Mouse (Mus musculus) liver, postnatal 0 days (tissue): ENCODE data around the gene Glrx. TPM values are rescaled to one million over a fixed set of nuclear protein-coding genes. Genes with fewer than 3 reads are reported as not detected.
"Not testable (repeated sequence)": the region's sequence is repeated elsewhere in the genome, so short reads cannot be mapped to it uniquely, and the experiment has no call there.

Experiments
- ATAC-seq: fragments of 200-750 bp; cut with Nextera tagmentation; 2 replicates; pipeline ENCODE4 v1.8.0; 2017; ENCODE audit warnings: mild to moderate bottlenecking, moderate library complexity
- DNase-seq: peaks from one replicate; pipeline ENCODE4 v3.0.0-alpha.2; 2016
- H3K27ac ChIP-seq: fragments of 300-500 bp; sonication (generic); 2 replicates; pipeline ENCODE4 v1.5.1; 2014; ENCODE audit warnings: antibody characterized with exemption, moderate library complexity, mild to moderate bottlenecking, low read depth
- H3K27me3 ChIP-seq: fragments of 300-500 bp; sonication (generic); 2 replicates; pipeline ENCODE4 v1.6.1; 2014; ENCODE audit warnings: low read length, control low read depth, mixed read lengths; ENCODE audit not compliant: insufficient read depth
- H3K36me3 ChIP-seq: fragments of 300-500 bp; sonication (generic); replicated peaks from 2 replicates; pipeline ENCODE4 v1.6.1; 2014; ENCODE audit warnings: mild to moderate bottlenecking, control low read depth, low read length, moderate library complexity, mixed read lengths; ENCODE audit not compliant: insufficient read depth
- H3K4me1 ChIP-seq: fragments of 300-500 bp; sonication (generic); 2 replicates; pipeline ENCODE4 v1.6.1; 2014; ENCODE audit warnings: antibody characterized with exemption, mild to moderate bottlenecking, control low read depth; ENCODE audit not compliant: insufficient read depth
- H3K4me2 ChIP-seq: fragments of 300-500 bp; sonication (generic); 2 replicates; pipeline ENCODE4 v1.6.1; 2014; ENCODE audit warnings: low read depth, mild to moderate bottlenecking, low read length, moderate library complexity, mixed read lengths
- H3K4me3 ChIP-seq: fragments of 300-500 bp; sonication (generic); 2 replicates; pipeline ENCODE4 v1.5.1; 2014; ENCODE audit warnings: low read depth, low read length
- H3K9ac ChIP-seq: fragments of 300-500 bp; sonication (generic); replicated peaks from 2 replicates; pipeline ENCODE4 v1.6.1; 2014; ENCODE audit warnings: mild to moderate bottlenecking, moderate library complexity
- H3K9me3 ChIP-seq: fragments of 300-500 bp; sonication (generic); 2 replicates; pipeline ENCODE4 v1.6.1; 2016; ENCODE audit warnings: mild to moderate bottlenecking, control low read depth, low read length, mixed read lengths
- CTCF ChIP-seq: sonication (generic); IDR thresholded peaks from 2 replicates; pipeline ENCODE4 v1.5.1; 2016; ENCODE audit warnings: antibody characterized with exemption, low read depth
- EP300 ChIP-seq: IDR thresholded peaks from 2 replicates; pipeline ENCODE4 v1.6.1; 2016; ENCODE audit warnings: antibody characterized with exemption, low read depth, mild to moderate bottlenecking
- WGBS: fragments of 180-500 bp; shearing (Covaris S2); extraction: QIAGEN DNeasy Blood & Tissue Kit; methylation state at CpG from one replicate; pipeline ENCODE4 v1.1.7; 2014; ENCODE audit not compliant: insufficient replicate concordance; 5-methylcytosine and 5-hydroxymethylcytosine counted together
- polyA plus RNA-seq: library from polyadenylated mRNA; unstranded; fragments of >200 nt; fragmentation: Nextera tagmentation; extraction: Ambion mirVana; gene quantifications from 2 replicates; pipeline ENCODE4 v1.2.1, GENCODE M21; 2015

The Glrx gene
- polyA plus RNA-seq, 1 experiment from 2014 or later = 116 TPM

DNA sequence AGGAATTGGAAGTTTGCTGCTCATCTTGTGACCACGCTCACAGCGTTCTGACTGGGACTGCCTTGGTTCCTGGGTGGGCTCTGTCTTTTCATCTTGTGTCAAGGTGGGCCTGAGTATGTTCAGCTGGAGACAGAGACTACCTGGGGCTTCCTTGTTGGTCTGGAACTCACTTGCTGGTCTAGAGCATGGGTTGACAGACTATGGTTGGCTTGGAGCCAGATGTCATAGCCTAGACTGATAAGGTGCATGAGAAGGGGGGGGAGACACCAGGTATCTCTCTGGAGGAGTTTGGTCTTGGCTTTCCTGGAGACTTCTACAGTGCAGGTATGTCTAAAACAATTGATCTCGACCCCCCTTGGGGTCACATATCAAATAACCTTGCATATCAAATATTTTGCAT, 13.4 kb downstream of the Glrx start:
- 87% methylated on average over 3 of the region's 3 CpGs for WGBS
- no peak overlapping the region for H3K4me2 ChIP-seq

DNA sequence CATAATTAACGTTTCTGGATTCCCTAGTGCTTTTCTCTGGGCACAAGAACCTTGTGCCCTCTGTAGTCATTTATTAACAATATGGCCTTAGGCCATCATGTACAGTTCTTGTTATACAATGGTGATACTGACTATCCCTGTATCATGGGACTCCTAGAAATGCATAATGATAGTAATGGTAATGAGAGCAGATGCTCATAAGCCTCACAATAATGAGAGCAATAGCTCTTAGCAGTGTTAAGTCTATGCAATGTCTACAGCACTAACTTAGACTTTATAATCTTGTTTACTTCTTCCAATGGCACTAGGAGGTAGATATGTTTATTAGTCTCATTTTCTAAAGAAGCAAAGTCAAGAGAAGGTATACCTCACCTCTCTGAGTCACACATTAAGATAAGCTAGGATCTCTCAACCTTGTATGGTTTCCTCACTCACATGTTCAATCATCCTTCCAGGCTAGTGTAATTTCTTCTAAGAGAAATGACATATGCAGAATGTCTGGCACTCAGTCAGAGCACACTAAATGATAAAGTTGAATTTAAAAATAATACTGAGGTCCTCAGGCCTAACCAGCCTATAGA, 19.7 kb downstream of the Glrx start:
- DNase-seq (no peak), ATAC-seq (no peak)
- 66% methylated on average over 1 of the region's 1 CpGs for WGBS
- H3K27ac ChIP-seq = no peak overlapping the region
- no peak overlapping the region for H3K4me3 ChIP-seq
- no peak overlapping the region for H3K9ac ChIP-seq
- TF ChIP-seq CTCF = no peak
- no peak for TF ChIP-seq EP300
- H3K4me1 ChIP-seq = no peaks in the 10 kb centered on the region
- H3K4me2 ChIP-seq = no peak overlapping the region
- no peaks in the 10 kb centered on the region for H3K9me3 ChIP-seq
- H3K36me3 ChIP-seq = 0 out of 2 replicates have a peak, but pooled peaks cover 3% of the 10 kb centered on the region
- no peaks in the 10 kb centered on the region for H3K27me3 ChIP-seq

More for the DNA sequence above, 13.4 kb downstream of the Glrx start:
- H3K9ac ChIP-seq = no peak overlapping the region
- no peaks in the 10 kb centered on the region for H3K27me3 ChIP-seq
- H3K27ac ChIP-seq = no peak overlapping the region
- no peak overlapping the region for H3K4me3 ChIP-seq
- H3K4me1 ChIP-seq = no peaks in the 10 kb centered on the region
- ATAC-seq (no peak), DNase-seq (no peak)
- no peaks in the 10 kb centered on the region for H3K9me3 ChIP-seq
- H3K36me3 ChIP-seq = peaks cover 8% of the 10 kb centered on the region; the same call in 1 of the 2 replicates
- TF ChIP-seq CTCF = no peak
- TF ChIP-seq EP300 = no peak

DNA sequence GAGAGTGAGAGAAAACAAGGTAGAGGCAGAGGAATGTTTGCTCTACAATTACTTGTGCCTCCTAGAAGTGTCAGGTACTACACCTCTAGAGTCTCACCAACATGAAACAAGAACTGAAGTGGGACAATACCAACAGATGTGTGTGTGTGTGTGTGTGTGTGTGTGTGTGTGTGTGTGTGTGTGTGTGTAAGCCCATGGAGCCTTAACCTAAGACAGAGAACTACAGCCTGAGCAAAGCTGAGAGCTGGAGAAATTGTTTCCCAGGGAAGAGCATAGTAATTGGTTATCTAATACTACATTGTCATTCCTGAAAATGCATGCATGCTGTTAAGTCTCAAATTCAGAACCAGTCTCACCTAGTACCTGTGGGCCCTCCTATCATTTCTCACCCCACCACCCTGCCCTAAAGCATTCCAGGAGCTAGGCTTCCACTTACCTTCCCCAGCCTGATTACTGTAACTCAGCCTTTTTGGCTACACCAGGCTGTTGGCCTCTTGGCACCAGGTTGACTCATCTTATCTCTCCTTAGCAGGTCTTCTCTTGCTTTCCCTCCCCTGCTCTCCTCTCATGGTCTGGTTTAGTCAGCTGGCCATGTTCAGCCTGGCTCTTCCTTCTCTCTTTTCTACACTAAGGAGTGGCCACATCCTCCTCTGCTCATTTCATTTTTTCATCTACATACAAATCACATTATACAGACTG, 26.0 kb downstream of the Glrx start:
- Histone ChIP-seq H3K36me3 (no peaks in the 10 kb centered on the region), H3K4me3 (no peak overlapping the region), H3K4me1 (peaks cover 4% of the 10 kb centered on the region), H3K9ac (no peak overlapping the region), H3K4me2 (0 out of 2 replicates have a peak overlapping the region, but pooled peaks have one; percentile 6), H3K27ac (peak overlapping the region; percentile 34; the same call in 1 of the 2 replicates), H3K9me3 (no peaks in the 10 kb centered on the region), H3K27me3 (no peaks in the 10 kb centered on the region)
- ATAC-seq (peak; percentile 98), DNase-seq (peak; percentile 20)
- TF ChIP-seq CTCF = no peak
- TF ChIP-seq EP300 = peak; percentile 78

DNA sequence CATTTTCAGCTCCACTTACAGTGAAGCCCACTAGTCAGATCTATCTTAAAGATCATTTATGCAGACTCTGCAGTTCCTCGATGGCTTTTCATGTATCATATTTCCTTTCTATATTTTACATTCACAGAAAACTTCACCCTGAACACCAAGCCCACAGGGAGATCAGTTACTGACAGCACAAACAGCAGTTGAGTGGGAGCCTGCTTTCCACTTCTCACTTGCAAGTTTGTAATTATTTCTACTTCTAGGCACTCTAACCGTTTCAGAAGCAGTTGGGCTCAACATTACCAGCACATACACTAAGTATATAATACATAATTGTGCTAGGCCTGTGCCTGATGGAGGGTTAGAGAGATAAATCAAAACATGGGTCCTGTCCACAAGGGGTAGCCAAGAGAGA, 28.2 kb downstream of the Glrx start:
- Histone ChIP-seq H3K4me2 (no peak overlapping the region), H3K9me3 (no peaks in the 10 kb centered on the region), H3K27me3 (no peaks in the 10 kb centered on the region), H3K36me3 (0 out of 2 replicates have a peak, but pooled peaks cover 6% of the 10 kb centered on the region), H3K4me1 (peaks cover 4% of the 10 kb centered on the region), H3K27ac (no peak overlapping the region), H3K9ac (no peak overlapping the region), H3K4me3 (no peak overlapping the region)
- DNase-seq = no peak
- no peak for ATAC-seq
- 82% methylated on average over 2 of the region's 2 CpGs for WGBS
- TF ChIP-seq CTCF = no peak
- no peak for TF ChIP-seq EP300

DNA sequence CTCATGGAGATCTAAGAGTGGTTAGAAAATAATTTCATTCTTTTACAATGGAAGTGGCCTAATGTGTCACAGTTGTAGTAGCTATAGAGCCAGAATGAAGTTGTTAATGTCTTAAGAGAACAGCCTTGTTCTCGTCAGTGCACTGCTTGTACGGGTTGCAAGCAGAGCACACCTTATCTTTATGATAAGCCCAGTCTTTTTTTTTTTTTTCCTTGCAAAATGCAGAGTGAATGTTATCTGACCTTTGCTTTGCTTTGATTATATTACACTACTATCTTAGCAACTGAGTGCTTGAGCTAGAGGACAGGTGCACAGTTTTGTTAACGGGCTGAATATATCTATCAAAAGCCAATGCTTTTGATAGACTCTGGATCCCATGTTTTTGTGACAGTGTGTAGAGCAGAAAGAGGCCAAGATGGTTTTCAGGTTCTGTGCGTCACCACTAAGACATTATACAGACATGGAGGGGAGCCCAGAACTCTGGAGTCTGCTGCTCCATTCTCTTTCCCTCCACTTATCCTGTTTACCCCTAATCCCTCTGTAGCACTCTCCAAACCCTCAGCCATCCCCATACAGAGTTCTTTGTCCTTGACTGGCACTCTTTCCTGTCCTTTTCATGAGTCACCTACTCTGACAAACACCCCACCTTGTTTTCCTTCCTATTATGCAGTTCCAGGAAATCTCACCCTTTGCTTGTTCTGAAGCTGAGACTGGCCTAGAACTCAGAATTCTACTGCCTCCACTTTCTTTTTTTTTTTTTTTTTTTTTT, 35.1 kb downstream of the Glrx start:
- H3K4me2 ChIP-seq = no peak overlapping the region
- H3K9me3 ChIP-seq = no peaks in the 10 kb centered on the region
- WGBS = 49% methylated on average over 4 of the region's 4 CpGs
- no peak overlapping the region for H3K9ac ChIP-seq
- H3K4me3 ChIP-seq = no peak overlapping the region
- no peak for TF ChIP-seq CTCF
- no peak for TF ChIP-seq EP300
- no peaks in the 10 kb centered on the region for H3K4me1 ChIP-seq
- H3K27me3 ChIP-seq = no peaks in the 10 kb centered on the region
- DNase-seq = no peak
- ATAC-seq = no peak
- H3K36me3 ChIP-seq = peaks cover 13% of the 10 kb centered on the region; the same call in 1 of the 2 replicates
- H3K27ac ChIP-seq = no peak overlapping the region

DNA sequence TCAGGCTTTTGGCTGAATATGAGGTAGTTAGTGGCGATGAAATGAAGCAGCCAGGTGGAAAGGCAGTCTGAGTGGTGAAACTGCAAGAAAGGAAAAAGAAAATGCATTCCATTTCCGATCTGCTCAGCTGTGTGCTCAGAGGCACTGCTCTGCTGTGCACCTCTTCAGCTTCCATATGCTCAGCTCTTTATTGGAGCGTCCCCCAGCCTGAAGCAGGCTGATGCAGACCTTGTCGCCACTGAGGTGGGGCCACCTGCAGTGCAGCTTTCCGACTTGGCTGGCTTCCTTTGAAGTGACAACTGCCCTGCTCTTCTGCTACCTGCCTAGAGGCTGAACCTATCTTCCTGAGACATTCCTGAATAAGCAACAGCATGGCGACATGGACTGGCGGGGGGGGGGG, 36.5 kb downstream of the Glrx start:
- H3K9ac ChIP-seq, ATAC-seq, H3K4me1 ChIP-seq, H3K9me3 ChIP-seq, H3K27me3 ChIP-seq, H3K27ac ChIP-seq, H3K4me2 ChIP-seq, DNase-seq, H3K4me3 ChIP-seq: not testable (repeated sequence)
- peaks cover 11% of the 10 kb centered on the region; the same call in 1 of the 2 replicates for H3K36me3 ChIP-seq
- 77% methylated on average over 7 of the region's 7 CpGs for whole genome bisulfite sequencing
